Mouse (Mus musculus) heart, adult 11 months (tissue): ENCODE results near the gene Eif3m.
"Not testable (repeated sequence)": the region's sequence is repeated elsewhere in the genome, so short reads cannot be mapped to it uniquely, and the experiment has no call there.

Source experiments
- DNase-seq: peaks from one replicate; pipeline ENCODE4 v3.0.0; 2022

The Eif3m gene

DNA sequence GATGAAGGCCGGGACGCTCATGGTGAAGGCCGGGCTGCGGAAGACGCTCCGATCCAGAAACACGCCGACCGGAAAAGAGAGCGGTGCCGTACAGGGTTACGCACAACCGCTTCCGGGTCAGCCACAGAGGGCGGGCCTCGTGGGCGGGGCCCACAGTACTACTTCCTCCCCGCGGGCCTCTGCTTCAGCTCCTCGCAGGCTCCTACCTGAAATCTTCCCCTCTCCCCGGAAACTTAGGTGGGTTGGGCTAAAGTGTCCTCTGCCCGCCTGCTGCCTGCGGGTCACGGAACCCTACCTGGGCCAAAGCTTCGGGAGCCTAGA, at the start of gene Eif3m:
Gene Eif3m (minus strand): TSS at position 114 of the 321 bp plus-strand sequence.
- DNase-seq, result peak; percentile 99

DNA sequence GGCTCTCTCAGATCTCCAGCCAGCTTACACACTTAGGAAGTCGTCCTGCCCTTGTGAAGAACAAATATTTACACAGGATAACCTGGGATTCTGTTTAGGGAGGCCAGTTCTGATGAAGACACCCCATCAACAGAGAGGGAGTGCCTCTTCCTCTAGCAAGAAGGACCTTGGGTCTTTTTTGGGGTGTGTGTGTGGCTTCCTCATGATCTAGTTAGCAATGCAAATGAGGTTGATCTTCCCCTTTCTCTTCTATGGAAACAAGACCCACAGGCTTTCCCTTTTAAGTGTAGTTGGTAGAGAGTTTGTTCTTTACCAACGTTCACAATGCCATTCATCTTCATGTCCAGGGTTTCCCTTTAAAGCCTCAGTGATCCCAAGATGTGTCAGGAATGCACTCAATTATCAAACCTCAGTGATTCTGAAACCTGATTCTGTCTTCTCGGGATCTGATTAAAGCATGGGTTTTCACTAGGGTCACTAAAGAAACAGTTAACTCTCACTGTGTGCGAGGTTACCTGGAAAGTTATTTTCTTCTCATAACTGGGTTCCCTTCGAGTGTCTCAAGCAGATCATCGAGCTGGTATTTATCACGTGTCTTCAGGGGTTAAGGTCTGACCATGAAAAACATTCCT, 46.0 kb upstream of the Eif3m start:
- no peak for DNase-seq

DNA sequence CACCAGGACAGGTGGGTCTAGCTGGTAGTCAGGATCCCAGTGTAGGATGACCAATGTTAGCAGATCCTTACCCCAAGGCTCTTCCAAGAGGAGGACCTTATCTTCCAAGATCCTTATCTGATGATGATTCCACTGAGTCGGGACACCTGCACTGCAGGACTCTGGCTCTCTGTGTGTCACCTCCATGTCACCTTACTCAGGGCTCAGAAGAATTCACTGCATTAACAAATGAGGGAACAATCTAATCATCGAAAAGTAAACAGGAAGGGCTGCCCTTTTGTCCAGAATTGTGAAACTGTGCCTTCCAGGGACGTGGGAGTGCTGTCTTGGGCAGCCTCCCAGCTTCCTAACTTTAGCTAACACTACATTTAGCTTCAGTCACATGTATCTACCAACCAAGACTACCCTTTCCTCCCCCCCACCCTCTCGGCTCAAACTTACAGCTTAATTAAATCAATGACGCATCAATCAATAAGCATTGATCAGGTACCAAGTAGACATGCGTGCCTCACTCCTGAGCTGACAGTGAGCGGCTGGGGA, 41.8 kb upstream of the Eif3m start:
- peak; percentile 67 for DNase-seq

DNA sequence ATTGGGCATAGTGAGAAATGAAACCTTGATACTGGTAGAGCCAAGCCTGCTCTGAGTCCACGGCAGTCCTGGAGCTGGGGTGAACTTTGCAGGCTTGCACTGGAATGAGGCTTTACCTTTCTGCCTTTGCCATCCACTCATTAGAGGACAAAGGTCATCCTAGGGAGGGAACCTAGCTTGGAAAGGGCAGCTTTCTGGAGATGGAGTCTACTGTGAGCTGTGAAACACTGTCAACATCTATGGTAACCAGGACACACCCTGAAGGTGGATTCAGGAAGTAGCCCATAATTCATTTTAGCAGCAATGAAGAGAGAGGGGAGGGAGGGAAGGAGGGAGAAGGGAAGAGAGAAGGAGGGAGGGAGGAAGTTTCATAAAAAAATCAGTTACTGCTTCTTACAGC, 38.6 kb upstream of the Eif3m start:
- peak; percentile 71 for DNase-seq

DNA sequence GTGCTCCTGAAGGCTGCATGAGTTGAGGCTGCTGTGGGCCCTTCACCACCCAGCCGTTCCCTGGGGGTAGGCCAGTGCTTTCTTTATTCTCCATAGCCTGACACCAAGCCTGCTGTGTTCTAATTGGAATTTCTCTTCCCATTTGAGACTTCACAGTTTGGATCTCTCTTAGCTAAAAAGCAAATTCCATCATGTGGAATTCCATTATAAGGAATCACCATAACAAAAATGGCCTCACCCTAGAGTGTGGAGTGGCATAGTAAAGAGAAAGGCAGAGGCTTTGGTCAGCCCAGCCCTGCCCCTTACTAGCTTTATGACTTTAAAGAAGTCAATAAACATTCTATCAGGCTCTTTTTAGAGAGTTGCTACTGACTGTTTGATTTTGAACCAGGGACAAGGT, 31.4 kb upstream of the Eif3m start:
- DNase-seq, result no peak

DNA sequence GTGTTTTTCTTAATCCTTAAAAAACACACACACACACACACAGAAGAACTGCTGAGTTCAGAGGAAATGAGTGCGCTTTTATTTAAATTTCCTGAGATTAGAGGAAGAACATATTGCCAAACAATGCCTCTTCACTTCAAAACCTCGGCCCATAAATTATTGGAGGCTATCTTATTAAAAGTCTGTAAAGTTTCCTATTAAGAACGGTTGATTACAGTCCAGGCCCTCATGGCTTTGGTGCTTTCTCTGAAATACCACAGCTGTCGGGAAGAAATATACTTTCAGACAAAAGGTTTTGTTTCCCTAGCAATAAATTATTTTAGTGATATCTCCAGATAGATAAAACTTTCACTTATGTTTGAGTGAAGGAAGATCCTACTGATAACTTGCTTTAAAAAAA, 26.3 kb upstream of the Eif3m start:
- no peak for DNase-seq

DNA sequence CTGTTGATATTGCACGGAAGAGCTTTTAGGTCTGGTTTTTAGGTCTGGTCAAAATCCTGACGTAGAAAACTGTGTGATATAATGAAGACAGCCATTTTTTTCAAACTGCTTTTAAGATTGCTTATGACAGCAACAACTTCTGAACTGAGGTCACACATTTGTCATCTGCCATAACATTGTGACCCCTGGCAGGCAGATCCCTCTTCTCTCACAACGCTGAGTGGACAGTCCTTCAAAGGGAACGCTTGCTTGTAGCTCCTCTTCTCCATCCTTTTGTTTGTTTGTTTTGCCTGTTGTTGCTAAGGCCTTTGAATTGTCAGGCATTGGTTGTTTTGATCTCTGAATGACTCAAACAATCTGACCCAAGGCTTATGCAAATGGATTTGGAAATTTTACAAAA, 24.0 kb upstream of the Eif3m start:
- peak; percentile 54 for DNase-seq

DNA sequence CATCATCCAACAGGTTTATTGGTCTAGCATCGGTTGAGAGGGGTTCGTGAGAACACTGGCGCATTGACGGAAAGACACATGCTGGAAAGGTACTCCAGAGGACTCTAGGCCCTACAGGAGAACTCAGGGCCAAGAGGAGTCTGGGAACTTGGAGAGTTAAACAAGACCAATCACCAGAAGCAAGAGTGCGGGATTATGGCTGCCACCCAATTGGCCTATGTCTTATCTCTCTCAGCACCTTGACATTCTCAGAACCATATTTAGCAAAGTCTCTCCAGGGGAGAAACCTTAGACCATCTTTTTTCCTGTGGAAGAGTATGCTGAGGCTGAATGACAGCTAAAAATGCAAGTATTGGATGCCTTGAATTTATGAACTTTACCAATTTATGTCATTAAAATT, 22.0 kb upstream of the Eif3m start:
- DNase-seq, result peak; percentile 74

DNA sequence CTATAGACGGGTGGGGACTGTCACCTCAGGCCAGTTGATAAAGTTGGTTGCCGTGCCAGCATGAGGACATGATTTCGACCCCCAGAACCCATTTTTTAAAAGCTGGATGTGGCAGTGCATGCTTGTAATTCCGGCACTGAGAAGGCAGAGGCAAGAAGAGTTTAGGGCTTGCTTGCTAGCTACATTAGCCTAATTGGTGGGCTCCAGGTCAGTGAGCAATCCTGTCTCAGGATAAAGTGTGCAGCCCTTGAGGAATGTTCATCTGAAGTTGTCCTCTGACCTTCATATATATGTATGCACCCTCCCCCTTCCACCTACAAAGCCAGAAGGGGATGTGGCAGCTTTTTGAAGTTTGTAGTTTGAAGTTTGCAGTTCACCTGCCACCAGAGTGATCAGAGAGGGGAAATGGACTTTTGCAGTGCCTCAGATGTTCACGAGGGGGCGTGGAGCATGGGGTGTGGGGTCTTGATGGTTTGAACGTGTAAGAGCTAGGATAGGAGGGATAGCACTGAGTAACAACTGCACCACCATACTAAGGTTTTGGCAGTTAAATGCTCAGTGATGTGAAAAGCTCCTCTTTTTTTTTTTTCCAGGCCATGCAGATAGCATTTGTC, 21.2 kb upstream of the Eif3m start:
- peak; percentile 62 for DNase-seq

DNA sequence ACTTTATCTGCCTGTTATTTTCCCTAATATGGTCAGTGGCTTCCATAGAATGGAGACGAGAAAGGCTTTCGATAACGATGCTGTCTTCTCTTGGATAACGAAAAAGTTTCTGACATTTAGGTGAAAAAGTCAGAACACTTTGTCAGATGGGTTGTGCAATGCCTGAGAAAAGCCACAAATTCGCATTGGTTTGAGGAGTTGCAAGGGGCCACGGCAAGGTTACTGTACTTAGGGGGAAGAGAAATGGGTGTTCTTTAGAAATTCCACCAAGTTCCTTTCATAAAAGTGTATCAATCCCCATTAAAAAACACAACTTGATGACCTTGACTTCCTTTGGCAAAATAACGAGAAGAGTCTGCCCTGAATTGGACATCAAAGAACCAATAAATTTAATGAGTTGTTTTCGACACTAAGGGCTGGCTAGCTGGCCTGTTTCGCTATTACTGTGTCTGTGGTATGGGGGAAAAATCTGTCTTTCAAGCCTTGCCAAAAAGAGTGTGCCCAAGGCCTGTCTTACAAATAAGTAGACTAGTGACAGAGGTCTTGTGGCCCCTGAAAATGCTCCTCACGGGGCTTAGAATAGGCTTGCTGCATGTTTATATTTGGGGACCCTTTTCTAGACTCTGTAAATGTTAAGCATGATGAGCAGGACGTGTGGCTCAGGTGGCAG, 19.7 kb upstream of the Eif3m start:
- peak; percentile 79 for DNase-seq

DNA sequence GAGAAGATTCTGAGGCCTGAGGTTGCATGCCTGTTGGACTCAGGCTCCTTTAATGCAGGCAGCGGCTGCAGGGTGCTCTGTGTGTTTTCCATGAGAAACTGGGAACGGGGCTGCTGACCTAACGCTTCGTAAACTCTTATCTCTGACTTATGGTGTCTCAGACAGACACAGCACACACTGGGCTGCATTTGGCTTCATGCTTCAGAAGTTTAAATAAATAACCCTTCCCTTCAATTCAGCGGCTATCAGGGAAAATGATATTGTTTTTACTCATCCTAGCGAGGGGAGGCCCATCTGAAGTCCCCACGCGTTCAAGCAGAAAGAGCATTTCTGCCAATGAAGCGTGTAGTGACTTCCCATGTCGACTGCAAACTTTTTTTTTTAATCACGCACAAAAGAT, 19.1 kb upstream of the Eif3m start:
- DNase-seq, result no peak

DNA sequence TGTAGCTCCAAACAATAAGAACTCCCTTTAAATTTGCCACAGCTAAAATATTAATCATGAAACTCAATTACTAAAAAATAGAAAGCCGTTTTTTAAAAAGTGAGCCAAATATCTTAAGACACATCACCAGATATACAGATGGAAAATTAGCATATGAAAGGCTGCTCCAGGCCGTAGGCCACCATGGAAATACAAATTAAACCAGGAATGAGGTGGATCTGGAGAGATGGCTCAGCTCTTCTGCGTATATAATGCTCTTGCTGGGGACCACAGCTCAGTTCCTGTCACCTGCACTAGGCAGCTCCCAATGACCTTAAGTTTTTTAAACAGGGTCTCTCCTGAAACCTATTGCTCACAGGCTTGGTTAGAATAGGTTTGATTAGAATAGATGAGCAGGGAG, 17.2 kb upstream of the Eif3m start:
- DNase-seq, result peak; percentile 29

DNA sequence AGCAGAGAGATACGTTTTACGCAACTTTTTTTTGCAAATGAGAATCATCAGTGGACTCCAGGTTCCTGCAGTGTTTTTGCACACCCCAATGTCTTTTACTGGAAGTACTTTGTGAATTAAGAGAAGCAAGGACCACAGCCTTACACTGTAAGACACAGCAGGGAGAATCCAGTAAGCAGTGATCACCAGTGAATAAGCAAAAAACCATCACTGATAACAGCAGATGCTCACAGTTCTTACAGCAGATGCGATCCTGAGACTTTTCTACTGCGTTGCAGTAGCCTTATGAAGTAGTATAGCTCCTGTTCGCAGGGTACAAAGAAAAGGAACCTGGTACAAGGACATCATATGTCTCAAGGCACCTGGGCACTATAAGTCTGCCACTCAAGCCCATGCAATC, 13.6 kb upstream of the Eif3m start:
- peak; percentile 70 for DNase-seq

DNA sequence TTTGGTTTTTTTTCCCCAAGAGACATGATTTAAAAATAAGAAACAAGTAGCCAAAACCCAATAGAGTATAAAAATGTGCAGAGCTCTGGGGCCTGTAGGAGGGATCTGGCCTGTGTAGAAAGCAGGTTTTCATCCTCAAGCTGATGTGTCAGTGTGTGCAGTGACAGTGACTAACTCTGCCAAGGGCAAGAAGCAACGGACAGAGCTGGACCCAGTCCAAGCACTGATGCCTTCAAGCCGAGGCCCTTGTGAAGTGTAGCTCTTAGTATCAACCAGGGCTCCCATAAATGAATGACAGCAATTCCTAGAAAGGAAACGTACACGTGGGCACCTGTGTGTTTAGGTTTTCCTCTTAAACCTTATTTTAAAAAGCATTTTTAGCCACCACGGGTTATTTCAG, 11.9 kb upstream of the Eif3m start:
- no peak for DNase-seq

DNA sequence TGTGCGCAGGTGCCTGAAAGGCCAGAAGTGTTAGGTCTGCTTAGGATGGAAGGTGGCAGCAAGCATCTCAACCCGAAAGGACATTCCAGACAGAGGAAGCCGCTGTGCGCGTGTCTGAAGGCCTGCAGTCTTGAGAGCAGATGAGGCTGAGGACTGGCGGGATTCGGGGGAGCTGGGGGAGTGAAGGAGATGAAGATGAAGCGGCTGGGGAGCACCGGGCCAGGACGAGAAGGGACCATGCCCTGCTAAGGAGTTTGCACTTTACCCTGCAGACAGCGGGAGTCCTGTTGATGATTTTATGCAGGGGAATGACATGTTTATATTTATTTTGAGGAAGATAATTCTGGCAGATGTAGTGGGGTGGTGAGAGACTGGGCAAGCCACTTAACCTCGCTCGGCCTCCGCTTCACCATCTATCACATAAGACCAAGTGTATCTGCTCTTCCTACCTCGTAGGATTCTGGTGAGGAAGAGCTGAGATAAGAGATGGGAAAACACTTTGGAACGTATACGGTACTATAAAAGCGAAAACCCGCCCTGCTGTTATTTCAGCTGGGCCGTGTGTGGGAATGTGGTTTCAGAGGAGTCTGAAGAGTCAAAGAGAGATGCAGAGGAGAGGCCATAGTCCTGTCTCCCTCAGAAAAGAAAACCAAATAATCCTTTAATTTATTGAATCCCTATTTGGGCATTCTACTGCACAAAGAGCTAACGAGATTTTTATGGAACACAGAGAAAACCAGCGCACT, 10.2 kb upstream of the Eif3m start:
- DNase-seq, result no peak

DNA sequence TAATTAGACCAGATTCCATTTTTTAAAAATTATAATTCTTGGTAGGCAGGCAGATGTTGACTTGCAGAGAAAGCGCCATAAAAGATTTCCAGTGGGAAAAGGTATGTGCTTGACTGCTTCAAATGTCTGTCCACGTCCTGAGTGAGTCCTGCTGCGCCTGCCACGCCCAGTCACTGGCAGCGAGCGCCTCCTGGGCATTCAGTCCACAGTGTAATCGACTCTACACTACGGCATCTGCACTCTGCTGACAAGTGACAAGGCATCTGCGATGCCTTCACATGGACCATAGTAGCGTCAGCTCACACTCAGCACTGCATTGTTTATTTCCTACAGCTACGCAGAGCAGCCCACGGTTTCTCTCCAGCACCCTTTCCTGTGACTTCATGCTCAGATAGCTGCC, 8.7 kb upstream of the Eif3m start:
- DNase-seq, result not testable (repeated sequence)

DNA sequence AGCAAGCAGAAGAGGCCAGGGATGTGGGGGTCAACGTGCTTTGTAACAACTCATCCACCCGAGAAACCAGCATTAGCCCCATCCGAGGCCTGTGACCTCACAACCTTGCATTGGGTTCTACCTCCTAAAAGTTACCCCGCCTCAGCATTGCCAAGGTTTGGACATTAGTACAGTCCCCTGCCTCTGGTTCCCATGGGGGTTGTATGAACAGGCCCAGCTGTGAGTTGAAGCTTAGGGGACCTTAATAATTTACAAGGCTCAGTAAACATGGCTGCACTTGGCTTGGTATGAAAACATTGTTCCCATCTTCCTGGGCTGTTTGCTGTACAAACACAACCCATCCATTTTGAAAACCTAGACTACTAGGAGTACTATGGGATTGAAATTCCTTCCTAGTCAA, 6.9 kb upstream of the Eif3m start:
- no peak for DNase-seq

DNA sequence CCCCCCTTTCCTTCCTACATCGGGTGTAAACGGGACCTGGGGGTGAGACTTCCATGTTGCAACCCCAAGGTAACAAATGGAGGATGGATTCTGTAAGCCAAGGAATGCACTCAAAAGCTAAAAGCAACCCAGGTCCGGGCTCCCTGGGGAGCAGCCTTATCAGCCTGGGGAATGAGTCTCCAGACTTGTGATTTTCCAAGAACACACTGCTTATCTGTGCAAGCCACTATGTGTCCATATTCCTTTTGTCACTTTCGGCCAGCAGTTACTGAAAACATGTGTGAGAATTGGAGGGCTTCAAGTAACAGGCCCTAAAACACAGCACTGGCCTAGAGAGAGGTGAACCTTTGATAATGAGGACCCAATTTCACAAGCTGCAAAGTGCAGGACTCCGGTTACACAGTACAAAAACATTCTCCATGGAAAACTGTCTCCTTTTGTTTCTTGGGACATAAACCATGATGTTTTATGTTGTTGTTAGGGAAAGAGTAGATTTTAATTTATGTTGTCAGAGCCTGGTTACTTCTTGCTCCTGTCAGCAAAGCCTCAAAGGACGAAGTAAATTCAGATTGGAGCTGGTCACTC, 6.2 kb upstream of the Eif3m start:
- DNase-seq, result peak; percentile 94

DNA sequence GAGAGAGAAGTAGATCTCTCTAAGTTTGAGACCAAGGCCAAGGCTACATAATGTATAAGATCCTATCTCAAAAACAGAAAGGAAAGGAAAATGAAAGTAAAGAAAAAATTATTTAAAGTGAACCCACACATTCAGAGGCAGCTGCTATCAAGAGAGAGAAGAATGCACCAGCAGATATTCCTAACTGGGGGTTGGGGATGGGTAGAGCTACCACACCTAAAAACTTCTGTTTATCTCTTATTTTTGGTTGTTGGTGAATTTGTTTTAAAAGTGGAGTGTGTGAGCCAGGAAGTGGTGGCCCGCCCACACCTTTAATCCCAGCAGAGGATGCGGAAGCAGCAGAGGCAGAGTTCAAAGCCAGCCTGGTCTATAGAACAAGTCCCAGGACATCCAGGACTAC, 5.0 kb upstream of the Eif3m start:
- no peak for DNase-seq

DNA sequence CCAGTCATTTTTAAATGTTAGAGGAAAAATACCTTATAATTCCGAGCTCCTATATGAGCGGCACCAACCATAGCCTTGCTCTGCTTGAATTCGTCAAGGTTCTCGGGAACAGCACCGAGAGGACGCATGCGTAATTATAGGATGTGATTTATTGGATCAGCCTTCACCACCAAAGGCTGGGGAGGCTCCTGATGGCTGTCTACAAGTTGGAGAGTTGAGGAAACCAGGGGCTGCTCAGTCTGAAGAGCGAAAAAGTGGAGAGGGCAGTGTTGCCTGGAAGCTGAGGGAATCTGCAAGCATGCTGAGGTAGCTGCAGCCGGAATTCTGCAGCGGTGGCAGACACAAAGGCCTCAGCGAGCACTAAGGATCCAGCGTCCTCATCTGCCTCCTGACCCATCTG, 4.4 kb upstream of the Eif3m start:
- no peak for DNase-seq

DNA sequence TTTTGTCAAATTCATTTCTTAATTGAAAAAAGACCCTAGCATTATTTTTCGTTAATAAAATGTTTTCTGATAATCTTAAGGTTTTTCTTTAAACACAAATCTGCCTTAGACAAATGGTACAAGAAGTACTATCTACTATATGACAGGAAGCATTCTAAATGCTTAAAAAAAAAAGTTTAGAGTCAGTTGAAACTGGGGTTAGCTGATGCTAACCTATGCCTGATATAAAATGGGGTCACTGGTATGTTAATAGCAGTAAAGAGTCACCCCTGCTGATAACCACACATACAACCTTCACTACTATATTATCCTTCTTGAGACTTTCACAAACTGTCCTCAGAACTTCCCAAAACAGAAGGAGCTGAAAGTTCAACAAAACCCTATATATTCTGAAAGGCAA, 2.6 kb upstream of the Eif3m start:
- no peak for DNase-seq

DNA sequence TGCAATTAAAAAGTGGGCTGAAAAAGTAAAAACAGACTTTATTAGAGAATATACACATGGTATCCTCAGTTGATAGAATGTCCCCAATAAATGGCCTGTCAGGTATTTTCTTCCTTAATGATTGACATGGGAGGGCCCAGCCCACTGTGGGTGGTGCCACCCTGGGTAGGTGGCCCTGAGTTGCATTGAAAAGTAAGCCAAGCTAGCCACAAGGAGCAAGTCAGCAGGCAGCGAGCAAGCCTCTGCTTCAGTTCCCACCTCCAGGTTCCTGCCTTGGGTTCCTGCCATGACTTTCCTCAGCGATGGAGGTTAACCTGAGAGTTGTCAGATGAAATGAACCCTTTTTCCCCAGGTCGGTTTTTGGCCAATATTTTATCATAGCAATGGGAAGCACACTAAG, 922 bp upstream of the Eif3m start:
- no peak for DNase-seq

DNA sequence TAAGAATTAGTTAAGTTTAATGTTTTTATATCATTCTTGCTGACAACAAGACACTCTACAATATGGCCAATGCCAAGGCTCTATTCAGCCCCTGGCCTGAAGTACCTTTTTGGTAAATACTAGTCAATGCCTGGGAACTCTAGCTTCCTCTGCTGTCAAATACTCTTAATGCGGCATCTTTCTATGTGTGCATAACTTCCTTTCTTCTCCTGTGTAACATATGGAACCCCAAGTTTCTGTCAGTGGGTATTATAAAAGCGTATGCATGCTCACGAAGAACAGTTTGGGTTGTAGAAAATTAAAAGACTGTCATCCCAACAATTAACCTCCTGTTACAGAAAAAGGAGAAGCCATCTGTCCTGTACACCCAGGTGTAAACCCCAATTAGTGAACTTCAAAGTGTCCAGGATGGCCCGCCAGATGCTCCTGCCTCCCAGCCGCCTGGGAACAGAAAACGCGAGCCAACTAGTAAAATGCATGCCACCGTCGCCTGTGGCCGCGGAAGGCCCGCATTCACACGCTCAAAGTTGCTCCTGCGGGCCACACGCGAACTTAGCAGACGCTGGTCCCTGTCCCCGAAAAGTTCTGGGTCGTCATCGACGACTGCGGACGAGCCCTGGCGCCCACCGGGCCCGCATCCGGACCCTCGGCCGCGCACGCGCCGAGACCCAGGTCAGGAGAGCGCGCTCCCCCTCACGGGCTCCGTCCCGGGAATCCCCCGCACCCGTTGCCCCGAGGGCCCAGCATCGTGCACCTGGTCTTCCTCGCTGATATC, 501 bp downstream of the Eif3m start:
- DNase-seq, result no peak
